Mouse (Mus musculus) urinary bladder, postnatal 14 days (tissue): ENCODE measurements around the gene H2al1m.
"Not testable (repeated sequence)": the region's sequence is repeated elsewhere in the genome, so short reads cannot be mapped to it uniquely, and the experiment has no call there.

Experiments used
- DNase-seq: peaks from one replicate; pipeline ENCODE4 v3.0.0; 2021; ENCODE audit warnings: low spot score

H2al1m gene

DNA sequence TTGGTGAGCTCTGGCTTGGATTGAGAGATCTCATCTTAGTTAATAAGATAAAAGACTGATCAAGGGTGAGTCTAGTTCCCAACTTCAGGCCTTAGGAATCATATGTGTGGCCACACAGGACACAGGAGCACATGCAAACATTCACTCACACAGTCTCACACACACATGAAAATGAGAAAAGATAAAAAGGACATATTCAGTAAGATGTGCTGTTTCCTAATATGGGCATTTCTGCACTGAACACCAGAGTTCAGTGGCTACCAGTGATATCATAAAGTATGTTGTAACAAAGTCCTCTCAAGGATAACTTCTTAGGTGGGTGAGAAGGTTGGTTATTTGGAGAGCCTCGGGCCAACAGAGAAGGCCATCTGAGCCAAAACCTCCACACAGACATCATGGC lies at the start of gene H2al1m:
TSS of gene H2al1m (plus strand) at position 301 of the 400 bp plus-strand sequence.
- not testable (repeated sequence) for DNase-seq

- DNase-seq, result peak; percentile 38
Observed at GRCm38 (mm10) chrX:9240737-9241591, 42.6 kb upstream of the H2al1m start.

DNA sequence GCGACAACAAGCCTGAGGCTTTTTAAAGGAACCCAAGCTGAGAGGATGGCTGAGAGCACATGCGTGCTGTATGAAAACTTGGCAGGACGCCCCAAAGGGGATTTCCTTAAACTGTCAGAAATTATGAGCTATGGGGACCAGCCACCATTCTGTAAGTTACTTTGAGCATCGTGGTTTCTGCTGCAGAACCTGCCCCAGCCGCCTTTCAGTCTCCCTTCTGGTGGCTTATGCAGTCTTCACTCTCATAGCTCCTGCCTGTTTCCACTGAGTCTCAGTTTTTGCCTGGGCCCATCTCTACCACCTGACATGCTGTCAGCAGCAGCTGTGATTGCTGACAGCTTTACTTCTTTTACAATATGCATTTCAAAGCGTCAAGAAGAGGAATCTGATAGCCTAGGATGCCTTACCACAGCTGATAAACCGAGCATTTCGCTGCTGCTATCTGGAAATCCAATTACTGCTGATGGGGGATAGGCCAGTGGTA lies 40.1 kb upstream of the H2al1m start:
- DNase-seq, result peak; percentile 10

- peak; percentile 32 for DNase-seq
Observed at GRCm38 (mm10) chrX:9244603-9245336, 38.8 kb upstream of the H2al1m start.

GRCm38 (mm10) chrX:9248911-9249310 lies 34.7 kb upstream of the H2al1m start:
- DNase-seq, result peak; percentile 51

DNA sequence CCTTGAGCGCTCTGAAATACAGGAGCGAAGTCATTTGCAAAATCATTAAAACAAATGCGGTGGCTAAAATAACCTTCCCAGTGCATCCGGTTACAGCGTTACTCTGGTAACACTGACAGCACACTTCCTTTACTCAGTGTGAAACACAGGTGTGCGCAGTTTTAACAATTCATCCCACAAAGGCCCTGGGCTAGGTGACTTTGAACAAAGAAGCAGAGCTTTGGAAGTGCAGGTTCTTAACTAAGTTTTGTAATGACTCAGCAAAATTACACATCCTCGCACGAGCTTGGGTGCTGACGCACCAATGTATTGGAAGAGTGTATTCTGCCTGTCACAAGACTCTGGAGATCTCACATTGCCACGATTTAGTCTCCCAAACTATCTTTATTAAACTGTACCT lies 29.6 kb upstream of the H2al1m start:
- no peak for DNase-seq

DNA sequence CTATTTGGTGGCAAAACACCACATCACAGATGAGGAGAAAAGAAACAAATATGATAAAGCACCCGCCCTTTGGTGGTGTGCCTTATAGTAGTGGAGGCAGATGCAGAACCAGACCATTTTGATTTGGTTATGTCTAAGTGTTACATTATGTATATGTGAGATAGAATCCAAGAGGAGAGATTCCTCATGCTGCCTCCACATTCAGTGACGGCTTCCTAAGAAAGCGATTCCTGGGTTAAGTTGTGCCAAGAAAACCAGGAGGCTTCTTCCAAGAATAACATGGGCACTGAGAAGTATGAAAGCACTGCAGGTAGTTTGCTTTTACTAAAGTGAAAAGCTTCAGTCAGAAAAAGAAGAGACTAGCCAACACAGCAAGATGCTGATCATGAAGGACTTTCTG lies 28.7 kb upstream of the H2al1m start:
- no peak for DNase-seq

DNA sequence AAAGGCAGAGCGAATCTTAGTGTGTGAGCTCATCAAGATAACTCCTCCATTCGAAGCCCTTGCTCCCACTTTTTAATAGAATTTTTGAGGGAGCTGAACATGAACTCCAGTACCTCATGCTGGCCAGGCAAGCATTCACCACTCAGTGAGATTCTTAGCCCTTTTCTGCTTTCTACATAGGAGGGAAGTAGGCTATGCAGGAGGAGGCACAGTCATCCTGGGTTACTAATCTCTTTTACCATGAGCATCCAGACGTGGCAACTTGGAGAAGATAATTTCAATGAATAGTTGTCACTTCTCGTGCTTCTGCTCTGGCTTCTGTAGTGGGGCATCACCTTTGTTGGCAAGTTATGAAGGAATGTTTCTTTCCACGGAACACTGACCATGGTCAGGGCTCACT lies 26.8 kb upstream of the H2al1m start, which contains the start of gene Gm14862:
TSS of gene Gm14862 (minus strand) at position 134 of the 400 bp plus-strand sequence.
- no peak for DNase-seq

DNA sequence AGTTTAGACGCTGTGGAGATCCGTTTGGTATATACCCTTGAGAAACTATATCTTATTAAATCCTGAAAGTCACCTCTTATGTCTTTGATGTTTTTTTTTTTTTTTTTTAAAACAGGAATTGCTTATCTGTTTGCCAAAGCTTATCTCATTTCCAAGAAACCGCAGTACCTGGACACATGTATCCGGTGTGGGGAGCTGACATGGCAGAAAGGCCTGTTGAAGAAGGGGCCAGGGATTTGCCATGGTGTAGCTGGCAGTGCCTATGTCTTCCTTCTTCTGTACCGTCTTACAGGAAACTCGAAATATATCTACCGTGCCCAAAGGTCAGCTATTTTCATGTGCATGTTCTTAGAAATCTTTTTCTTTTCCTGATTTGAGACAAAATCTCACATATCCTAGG lies 25.7 kb upstream of the H2al1m start:
- DNase-seq, result no peak

GRCm38 (mm10) chrX:9259267-9259666 lies 24.3 kb upstream of the H2al1m start:
- no peak for DNase-seq

DNA sequence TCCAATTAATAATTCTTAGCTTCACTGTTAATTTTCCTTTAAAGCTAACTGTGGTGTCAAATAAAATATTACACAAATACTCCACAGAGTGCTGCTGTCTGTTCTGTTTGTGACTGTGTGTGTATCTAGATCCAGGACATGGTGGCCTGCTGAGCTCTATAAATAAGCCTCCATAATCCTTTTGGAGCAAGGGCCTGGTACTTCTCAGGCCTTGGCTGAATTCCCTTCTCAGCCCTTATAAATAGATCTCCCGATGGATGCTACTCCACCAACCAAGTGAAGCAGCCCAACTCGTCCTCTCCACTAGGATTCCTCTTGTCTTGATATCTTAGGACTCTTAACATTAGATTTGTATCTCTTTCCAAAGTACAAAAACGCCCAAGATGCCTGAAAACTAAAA lies 12.5 kb upstream of the H2al1m start:
- no peak for DNase-seq

GRCm38 (mm10) chrX:9271947-9272459 lies 11.6 kb upstream of the H2al1m start:
- no peak for DNase-seq

GRCm38 (mm10) chrX:9272460-9273361 lies 10.9 kb upstream of the H2al1m start, which contains the start of gene Xk:
Gene Xk (plus strand): TSS chrX:9272756.
- peak; percentile 50 for DNase-seq

- DNase-seq, result no peak
Observed at GRCm38 (mm10) chrX:9273377-9274002, 10.1 kb upstream of the H2al1m start.

GRCm38 (mm10) chrX:9274321-9274720 lies 9.2 kb upstream of the H2al1m start:
- no peak for DNase-seq

DNA sequence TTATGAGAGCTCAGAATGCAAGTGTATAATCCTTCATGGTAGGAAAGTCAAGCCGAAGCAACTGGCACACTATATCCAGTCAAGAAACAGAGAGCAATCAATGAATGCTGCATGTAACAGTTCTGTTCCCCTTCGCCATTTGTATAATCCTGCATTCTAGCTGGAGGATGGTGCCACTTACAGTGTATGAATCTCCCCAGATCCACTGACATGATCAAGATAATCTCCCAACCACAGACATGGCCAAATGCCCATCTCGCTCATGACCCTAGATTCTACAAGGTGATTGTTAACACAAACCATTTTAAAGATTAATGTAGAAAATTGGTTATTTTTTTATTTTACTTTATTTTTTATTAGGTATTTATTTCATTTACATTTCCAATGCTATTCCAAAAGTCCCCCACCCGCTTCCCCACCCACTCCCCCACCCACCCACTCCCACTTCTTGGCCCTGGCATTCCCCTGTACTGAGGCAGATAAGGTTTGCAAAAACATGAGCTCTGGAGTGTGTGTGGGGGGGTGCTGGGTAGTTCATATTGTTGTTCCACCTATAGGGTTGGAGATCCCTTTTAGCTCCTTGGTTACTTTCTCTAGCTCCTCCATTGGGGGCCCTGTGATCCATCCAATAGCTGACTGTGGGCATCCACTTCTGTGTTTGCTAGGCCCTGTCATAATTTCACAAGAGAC lies 9.7 kb downstream of the H2al1m start:
- DNase-seq, result not testable (repeated sequence)

GRCm38 (mm10) chrX:9298413-9298864 lies 14.9 kb downstream of the H2al1m start:
- DNase-seq, result no peak

DNA sequence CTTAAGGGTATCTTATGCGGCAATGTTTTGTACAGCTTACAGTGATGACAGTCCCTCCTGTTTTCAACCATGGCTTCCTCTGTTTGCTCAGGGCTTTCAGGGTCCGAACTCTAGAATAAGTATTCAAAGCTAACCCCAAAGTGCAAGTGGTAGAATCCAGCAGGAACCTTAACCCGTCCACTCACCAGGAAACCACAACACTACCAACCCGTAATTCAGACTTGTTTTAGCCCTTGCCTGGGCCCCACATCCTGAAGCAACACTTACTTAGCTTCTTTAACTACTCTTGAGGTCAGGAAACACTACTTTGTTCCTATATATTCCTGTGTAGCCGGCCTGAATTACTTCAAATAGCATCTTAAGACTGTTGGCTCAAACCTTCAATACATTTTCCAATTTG lies 19.2 kb downstream of the H2al1m start:
- no peak for DNase-seq

DNA sequence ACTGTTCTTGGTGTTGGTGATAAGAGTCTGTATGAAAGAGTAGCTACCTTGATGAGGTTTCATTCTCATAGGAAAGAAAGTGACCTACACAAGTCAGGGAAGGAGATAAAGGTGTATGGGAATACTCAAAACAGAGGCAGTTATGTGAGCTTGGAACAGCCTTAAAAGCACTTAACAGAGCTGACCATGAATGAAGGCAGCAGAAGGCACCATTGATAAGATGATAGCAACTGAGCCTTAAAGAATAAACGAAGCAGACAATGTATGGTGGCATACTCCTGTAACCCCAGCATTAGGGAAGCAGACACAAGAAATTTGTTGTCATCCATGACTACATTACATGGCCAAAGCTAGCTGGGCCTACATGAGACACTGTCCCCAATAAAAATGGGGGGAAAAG lies 19.9 kb downstream of the H2al1m start:
- DNase-seq, result no peak

DNA sequence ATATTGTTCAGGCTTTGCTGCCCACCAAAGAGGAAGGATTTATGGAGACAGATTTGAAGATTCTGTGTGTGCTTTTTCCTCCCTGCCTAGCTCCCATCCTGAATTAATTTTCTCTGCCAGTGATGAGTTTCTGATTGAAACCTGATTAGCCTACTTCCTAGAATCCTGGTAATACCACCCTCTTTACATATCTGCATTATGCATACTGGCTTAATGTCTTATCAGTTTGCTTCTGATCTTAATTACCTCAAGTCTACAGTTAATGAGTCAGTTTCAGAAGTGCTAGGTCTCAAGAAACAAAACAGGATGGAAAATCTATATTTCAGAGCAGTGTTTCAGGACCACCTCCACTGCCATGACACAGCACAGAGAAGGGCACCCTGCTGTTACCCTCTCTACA lies 32.9 kb downstream of the H2al1m start:
- DNase-seq, result not testable (repeated sequence)
